Comparison of ENCODE assay signal across 12 mouse cellular contexts in the genomic region with DNA sequence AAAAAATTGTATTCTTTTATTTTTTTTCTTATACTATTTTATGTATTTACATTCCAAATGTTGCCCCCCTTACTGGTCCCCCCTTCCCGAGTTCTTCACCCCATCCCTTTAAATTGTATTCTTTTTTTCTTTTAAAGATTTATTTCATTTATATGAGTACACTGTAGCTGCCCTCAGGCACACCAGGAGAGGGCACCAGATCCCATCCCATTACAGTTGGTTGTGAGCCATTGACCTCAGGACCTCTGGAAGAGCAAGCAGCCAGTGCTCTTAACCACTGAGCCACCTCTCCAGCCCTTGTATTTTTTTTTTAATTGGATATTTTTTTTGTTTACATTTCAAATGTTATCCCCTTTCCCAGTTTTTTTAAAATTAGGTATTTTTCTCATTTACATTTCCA. TPM values are rescaled to one million over a fixed set of nuclear protein-coding genes. Genes with fewer than 3 reads are reported as not detected.
DNase-seq lines count a peak whose midpoint lies in the region; ATAC-seq and TF ChIP-seq lines count a peak whose summit lies in the region.
"Had no signal": no experiment of that assay in that cellular context is flagged by ENCODE, and none has a peak within 500 bp of the region (broad histone marks: within the 10 kb centered on the region; RNA-seq: fewer than 3 reads in every experiment).

No protein-coding gene starts in this region.

- H3K4me1 ChIP-seq in forebrain, postnatal 0 days (ENCODE audit: insufficient read depth) = peaks cover 7% of the 10 kb centered on the region; the same call in 1 of the 2 replicates
- peaks cover 10% of the 10 kb centered on the region for H3K4me1 ChIP-seq in forebrain, embryonic 13.5 days
- no peaks in the 10 kb centered on the region; the same call in 1 of the 2 replicates for H3K4me1 ChIP-seq in lung, postnatal 0 days (ENCODE audit: insufficient read depth, low read depth, low read length)

- DNase-seq in forebrain, postnatal 0 days = no peak
- no peak for DNase-seq in lung, postnatal 0 days (ENCODE audit: low spot score)
- DNase-seq in lung, postnatal 36 days = no peak
- DNase-seq in adipocyte (ENCODE audit: low spot score) = peak; percentile 29
- peak; percentile 29 for DNase-seq in retina, embryonic 14.5 days (ENCODE audit: low spot score)
- no peak for DNase-seq in adrenal gland, postnatal 14 days

- H3K27ac ChIP-seq in forebrain, postnatal 0 days (ENCODE audit: low read depth, low read length) = no peak overlapping the region
- no peak overlapping the region for H3K27ac ChIP-seq in forebrain, embryonic 13.5 days
- H3K27ac ChIP-seq in lung, postnatal 0 days (ENCODE audit: low read length) = no peak overlapping the region
- H3K27ac ChIP-seq: neural tube, embryonic 12.5 days had no signal

- no peak overlapping the region for H3K4me2 ChIP-seq in forebrain, postnatal 0 days (ENCODE audit: low read depth)
- H3K4me2 ChIP-seq in forebrain, embryonic 13.5 days = no peak overlapping the region
- no peak overlapping the region for H3K4me2 ChIP-seq in lung, postnatal 0 days (replicated peaks; ENCODE audit: low read depth, low read length)

- H3K4me3 ChIP-seq in forebrain, postnatal 0 days (ENCODE audit: low read depth, low read length) = no peak overlapping the region
- no peak overlapping the region for H3K4me3 ChIP-seq in forebrain, embryonic 13.5 days
- no peak overlapping the region for H3K4me3 ChIP-seq in lung, postnatal 0 days (ENCODE audit: low read depth, low read length)

- H3K27me3 ChIP-seq in forebrain, postnatal 0 days (ENCODE audit: insufficient read depth, low read length) = no peaks in the 10 kb centered on the region
- H3K27me3 ChIP-seq in forebrain, embryonic 13.5 days = no peaks in the 10 kb centered on the region
- no peaks in the 10 kb centered on the region for H3K27me3 ChIP-seq in lung, postnatal 0 days (replicated peaks; ENCODE audit: insufficient read depth, low read length)
- H3K27me3 ChIP-seq: embryonic facial prominence, embryonic 13.5 days; liver, embryonic 15.5 days; megakaryocyte, embryonic 14.5 days; neural tube, embryonic 12.5 days had no signal

- 77% methylated on average over 1 of the region's 1 CpGs for WGBS in forebrain, postnatal 0 days
- 77% methylated on average over 1 of the region's 1 CpGs for WGBS in forebrain, embryonic 13.5 days
- WGBS in lung, postnatal 0 days = 80% methylated on average over 1 of the region's 1 CpGs

- no peaks in the 10 kb centered on the region for H3K9me3 ChIP-seq in forebrain, postnatal 0 days (ENCODE audit: low read length)
- no peaks in the 10 kb centered on the region for H3K9me3 ChIP-seq in forebrain, embryonic 13.5 days (replicated peaks)
- no peaks in the 10 kb centered on the region for H3K9me3 ChIP-seq in lung, postnatal 0 days (ENCODE audit: low read length)
- H3K9me3 ChIP-seq: embryonic facial prominence, embryonic 13.5 days; liver, embryonic 15.5 days; megakaryocyte, embryonic 14.5 days; neural tube, embryonic 12.5 days had no signal

- H3K36me3 ChIP-seq in forebrain, postnatal 0 days (ENCODE audit: insufficient read depth) = peaks cover 5% of the 10 kb centered on the region; the same call in 1 of the 2 replicates
- peaks cover 13% of the 10 kb centered on the region for H3K36me3 ChIP-seq in forebrain, embryonic 13.5 days (ENCODE audit: poor library complexity, severe bottlenecking)
- H3K36me3 ChIP-seq in lung, postnatal 0 days (ENCODE audit: insufficient read depth, low read length) = peaks cover 7% of the 10 kb centered on the region

- TF ChIP-seq EP300 in lung, postnatal 0 days (IDR thresholded peaks at IDR 0.05) = no peak

- TF ChIP-seq CTCF in forebrain, postnatal 0 days (IDR thresholded peaks at IDR 0.05; ENCODE audit: low read depth) = peak; percentile 38; the same call in 1 of the 2 replicates
- TF ChIP-seq CTCF in lung, postnatal 0 days (IDR thresholded peaks at IDR 0.05) = peak; percentile 20; the same call in 1 of the 2 replicates

- H3K9ac ChIP-seq in forebrain, postnatal 0 days = no peak overlapping the region
- H3K9ac ChIP-seq in forebrain, embryonic 13.5 days = no peak overlapping the region
- no peak overlapping the region for H3K9ac ChIP-seq in lung, postnatal 0 days (replicated peaks; ENCODE audit: low read depth)
- H3K9ac ChIP-seq: liver, embryonic 15.5 days had no signal

- no peak for ATAC-seq in forebrain, postnatal 0 days
- ATAC-seq in forebrain, embryonic 13.5 days = no peak
- ATAC-seq in lung, postnatal 0 days = no peak
- ATAC-seq in CD4-positive, CD25-positive, alpha-beta regulatory T cell, adult 4 months = no peak

RNA-seq across cellular contexts. Expression of a gene that starts 0.8 kb away (rescaled TPM):
- 28.9 and 34.9 TPM in 2 replicates for total RNA-seq in forebrain, postnatal 0 days (2014; rRNA removed)
- polyA plus RNA-seq in forebrain, postnatal 0 days (2015; fragmentation: Nextera tagmentation; extraction: Ambion mirVana) = 24.4 and 25.6 TPM in 2 replicates
- 29.2 and 30.5 TPM in 2 replicates for polyA plus RNA-seq in forebrain, embryonic 13.5 days (2015; fragmentation: Nextera tagmentation; extraction: Ambion mirVana)
- 27.5 and 29.8 TPM in 2 replicates for polyA plus RNA-seq in lung, postnatal 0 days (2015; fragmentation: Nextera tagmentation; extraction: Ambion mirVana)
- 35.0 and 41.2 TPM in 2 replicates for total RNA-seq in adrenal gland, postnatal 14 days (2021)
- polyA plus RNA-seq in CD4-positive, CD25-positive, alpha-beta regulatory T cell, adult 4 months (2017; shearing (Covaris generic)) = 10 to 100 TPM; 22.8 to 28.8 TPM

RNA-seq across cellular contexts. Expression of a gene that starts 28.5 kb away (rescaled TPM):
- 79.6 and 88.1 TPM in 2 replicates for total RNA-seq in forebrain, postnatal 0 days (2014; rRNA removed)
- polyA plus RNA-seq in forebrain, postnatal 0 days (2015; fragmentation: Nextera tagmentation; extraction: Ambion mirVana) = 121 and 139 TPM in 2 replicates
- 47.9 and 48.4 TPM in 2 replicates for polyA plus RNA-seq in forebrain, embryonic 13.5 days (2015; fragmentation: Nextera tagmentation; extraction: Ambion mirVana)
- polyA plus RNA-seq in lung, postnatal 0 days (2015; fragmentation: Nextera tagmentation; extraction: Ambion mirVana) = 174 and 198 TPM in 2 replicates
- 86.7 and 90.6 TPM in 2 replicates for total RNA-seq in adrenal gland, postnatal 14 days (2021)
- 10 to 100 TPM; 19.0 to 28.0 TPM for polyA plus RNA-seq in CD4-positive, CD25-positive, alpha-beta regulatory T cell, adult 4 months (2017; shearing (Covaris generic))

Comparison
In these comparisons a context has a peak if more than half of its experiments do, and no peak if none do; other contexts are left out.
1. DNase-seq: peak in adipocyte (single experiment) and retina, embryonic 14.5 days (single experiment); none in forebrain, postnatal 0 days (single experiment), lung, postnatal 0 days (single experiment), lung, postnatal 36 days (single experiment) and adrenal gland, postnatal 14 days (single experiment).